Mouse (Mus musculus) lung, embryonic 14.5 days (tissue): ENCODE measurements around the gene Glis3. TPM values are rescaled to one million over a fixed set of nuclear protein-coding genes. Genes with fewer than 3 reads are reported as not detected.
A peak's percentile ranks its signal among the peaks of the same experiment; 100 is the strongest.

Source experiments
- ATAC-seq: fragments of 200-750 bp; cut with Nextera tagmentation; 2 replicates; pipeline ENCODE4 v1.8.0; 2017; ENCODE audit warnings: mild to moderate bottlenecking, moderate TSS enrichment, moderate library complexity; ENCODE audit not compliant: insufficient read depth
- DNase-seq: peaks from one replicate; pipeline ENCODE4 v3.0.0-alpha.2; 2015
- H3K27ac ChIP-seq: fragments of 300-500 bp; sonication (generic); 2 replicates; pipeline ENCODE4 v1.5.1; 2014; ENCODE audit warnings: low read depth, mild to moderate bottlenecking, moderate library complexity
- H3K27me3 ChIP-seq: fragments of 300-500 bp; sonication (generic); 2 replicates; pipeline ENCODE4 v1.6.1; 2014; ENCODE audit warnings: low read length, control low read depth; ENCODE audit not compliant: insufficient read depth
- H3K36me3 ChIP-seq: fragments of 300-500 bp; sonication (generic); 2 replicates; pipeline ENCODE4 v1.6.1; 2014; ENCODE audit warnings: control low read depth; ENCODE audit not compliant: insufficient read depth
- H3K4me1 ChIP-seq: fragments of 300-500 bp; sonication (generic); 2 replicates; pipeline ENCODE4 v1.6.1; 2014; ENCODE audit warnings: antibody characterized with exemption, control low read depth; ENCODE audit not compliant: insufficient read depth
- H3K4me2 ChIP-seq: fragments of 300-500 bp; sonication (generic); 2 replicates; pipeline ENCODE4 v1.6.1; 2014; ENCODE audit warnings: mild to moderate bottlenecking
- H3K4me3 ChIP-seq: fragments of 300-500 bp; sonication (generic); 2 replicates; pipeline ENCODE4 v1.5.1; 2014; ENCODE audit warnings: low read depth, low read length
- H3K9ac ChIP-seq: fragments of 300-500 bp; sonication (generic); 2 replicates; pipeline ENCODE4 v1.6.1; 2014
- H3K9me3 ChIP-seq: fragments of 300-500 bp; sonication (generic); 2 replicates; pipeline ENCODE4 v1.6.1; 2016; ENCODE audit warnings: low read depth, low read length, control low read depth
- CTCF ChIP-seq: IDR thresholded peaks from 2 replicates; pipeline ENCODE4 v1.5.1; 2016; ENCODE audit warnings: antibody characterized with exemption, low read depth
- WGBS: fragments of 180-500 bp; shearing (Covaris S2); extraction: QIAGEN DNeasy Blood & Tissue Kit; methylation state at CpG from one replicate; pipeline ENCODE4 v1.1.7; 2014; 5-methylcytosine and 5-hydroxymethylcytosine counted together
- polyA plus RNA-seq: library from polyadenylated mRNA; unstranded; fragments of >200 nt; fragmentation: Nextera tagmentation; extraction: Ambion mirVana; gene quantifications from 2 replicates; pipeline ENCODE4 v1.2.1, GENCODE M21; 2014

Gene Glis3
- polyA plus RNA-seq, 1 experiment from 2014 or later, result 4.7 TPM

GRCm38 (mm10) chr19:28677728-28678438 is 2.0 kb downstream of the Glis3 start:
- Histone ChIP-seq H3K4me1 (peaks cover 10% of the 10 kb centered on the region), H3K9me3 (no peaks in the 10 kb centered on the region), H3K27me3 (peaks cover 15% of the 10 kb centered on the region), H3K36me3 (no peaks in the 10 kb centered on the region), H3K9ac (peak overlapping the region; percentile 55), H3K27ac (no peak overlapping the region), H3K4me3 (peak overlapping the region; percentile 54), H3K4me2 (peak overlapping the region; percentile 99)
- TF ChIP-seq CTCF, result no peak
- peak; percentile 75 for DNase-seq
- peak; percentile 21; the same call in 1 of the 2 replicates for ATAC-seq
- 1% methylated on average over 32 of the region's 32 CpGs for WGBS

- Histone ChIP-seq H3K27ac (no peak overlapping the region), H3K4me3 (peak overlapping the region; percentile 54; the same call in 1 of the 2 replicates), H3K9ac (no peak overlapping the region), H3K9me3 (no peaks in the 10 kb centered on the region), H3K4me2 (peak overlapping the region; percentile 99), H3K4me1 (peaks cover 10% of the 10 kb centered on the region), H3K27me3 (peaks cover 15% of the 10 kb centered on the region), H3K36me3 (no peaks in the 10 kb centered on the region)
- TF ChIP-seq CTCF, result no peak
- WGBS, result 28% methylated on average over 8 of the region's 8 CpGs
- DNase-seq (no peak), ATAC-seq (no peak)
Measured at GRCm38 (mm10) chr19:28677045-28677727, 2.7 kb downstream of the Glis3 start.

- Histone ChIP-seq H3K9ac (no peak overlapping the region), H3K9me3 (no peaks in the 10 kb centered on the region), H3K27ac (no peak overlapping the region), H3K36me3 (no peaks in the 10 kb centered on the region), H3K4me3 (no peak overlapping the region), H3K27me3 (no peaks in the 10 kb centered on the region), H3K4me2 (no peak overlapping the region), H3K4me1 (no peaks in the 10 kb centered on the region)
- no peak for DNase-seq
- TF ChIP-seq CTCF, result no peak
- 74% methylated on average over 9 of the region's 9 CpGs for whole genome bisulfite sequencing
- no peak for ATAC-seq
Measured at GRCm38 (mm10) chr19:28663781-28664180, 16.1 kb downstream of the Glis3 start.

GRCm38 (mm10) chr19:28663148-28663547 is 16.7 kb downstream of the Glis3 start:
- Histone ChIP-seq H3K9ac (no peak overlapping the region), H3K4me1 (no peaks in the 10 kb centered on the region), H3K27me3 (no peaks in the 10 kb centered on the region), H3K9me3 (no peaks in the 10 kb centered on the region), H3K4me2 (no peak overlapping the region; the same call in 1 of the 2 replicates), H3K27ac (no peak overlapping the region), H3K4me3 (no peak overlapping the region), H3K36me3 (no peaks in the 10 kb centered on the region)
- ATAC-seq (no peak), DNase-seq (no peak)
- 44% methylated on average over 10 of the region's 10 CpGs for WGBS
- TF ChIP-seq CTCF, result no peak

- ATAC-seq, result no peak
- Histone ChIP-seq H3K9ac (no peak overlapping the region), H3K27me3 (no peaks in the 10 kb centered on the region), H3K4me2 (peak overlapping the region; percentile 4; the same call in 1 of the 2 replicates), H3K4me1 (no peaks in the 10 kb centered on the region), H3K27ac (no peak overlapping the region), H3K9me3 (no peaks in the 10 kb centered on the region), H3K4me3 (no peak overlapping the region), H3K36me3 (no peaks in the 10 kb centered on the region)
- TF ChIP-seq CTCF, result no peak
- DNase-seq, result no peak
- WGBS, result 62% methylated on average over 8 of the region's 8 CpGs
Measured at GRCm38 (mm10) chr19:28662474-28662873, 17.4 kb downstream of the Glis3 start.

GRCm38 (mm10) chr19:28660912-28661311 is 19.0 kb downstream of the Glis3 start:
- no peak for TF ChIP-seq CTCF
- WGBS, result 81% methylated on average over 7 of the region's 7 CpGs
- H3K4me2 ChIP-seq, result no peak overlapping the region
- DNase-seq (no peak), ATAC-seq (no peak)
- H3K4me3 ChIP-seq, result no peak overlapping the region
- no peaks in the 10 kb centered on the region for H3K36me3 ChIP-seq
- no peaks in the 10 kb centered on the region for H3K9me3 ChIP-seq
- H3K27me3 ChIP-seq, result no peaks in the 10 kb centered on the region
- no peaks in the 10 kb centered on the region for H3K4me1 ChIP-seq
- H3K9ac ChIP-seq, result no peak overlapping the region
- no peak overlapping the region for H3K27ac ChIP-seq

- WGBS, result 76% methylated on average over 5 of the region's 5 CpGs
- Histone ChIP-seq H3K36me3 (no peaks in the 10 kb centered on the region), H3K4me1 (no peaks in the 10 kb centered on the region), H3K9ac (no peak overlapping the region), H3K27ac (no peak overlapping the region), H3K4me2 (no peak overlapping the region), H3K9me3 (no peaks in the 10 kb centered on the region), H3K27me3 (no peaks in the 10 kb centered on the region), H3K4me3 (no peak overlapping the region)
- no peak for TF ChIP-seq CTCF
- DNase-seq (no peak), ATAC-seq (no peak)
Measured at GRCm38 (mm10) chr19:28657686-28658195, 22.1 kb downstream of the Glis3 start.
